Mouse (Mus musculus): Measurements from ENCODE around the gene Nrde2.

Nrde2 gene

DNA sequence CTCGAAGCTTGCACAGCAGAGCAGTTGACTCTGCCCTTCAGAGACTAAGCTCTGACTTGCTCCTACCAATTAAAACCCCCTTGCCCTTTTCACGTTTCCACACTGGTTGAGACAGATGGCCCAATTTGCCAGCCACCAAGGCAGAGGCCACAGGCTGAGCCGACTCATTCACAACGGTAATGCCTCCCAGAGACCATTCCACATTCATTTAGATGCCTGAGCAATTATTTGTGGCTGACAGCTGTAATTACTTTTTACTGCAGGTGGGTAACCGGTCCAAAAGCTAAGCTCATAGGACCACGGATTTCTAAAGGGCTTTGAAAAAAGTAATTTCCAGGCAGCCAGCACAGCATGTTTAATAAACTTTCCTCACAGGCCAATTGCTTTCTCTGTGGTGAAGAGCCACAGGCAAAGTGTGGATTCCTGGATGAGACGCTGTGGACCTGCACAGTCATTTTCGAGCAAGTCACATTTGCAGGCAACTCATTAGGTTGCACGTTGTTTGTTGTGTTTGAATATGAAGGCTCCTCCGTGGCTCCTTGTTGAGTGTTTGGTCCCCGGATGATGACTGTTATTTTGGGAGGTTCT is 17.1 kb upstream of the Nrde2 start:
- DNase-seq, result no peak

DNA sequence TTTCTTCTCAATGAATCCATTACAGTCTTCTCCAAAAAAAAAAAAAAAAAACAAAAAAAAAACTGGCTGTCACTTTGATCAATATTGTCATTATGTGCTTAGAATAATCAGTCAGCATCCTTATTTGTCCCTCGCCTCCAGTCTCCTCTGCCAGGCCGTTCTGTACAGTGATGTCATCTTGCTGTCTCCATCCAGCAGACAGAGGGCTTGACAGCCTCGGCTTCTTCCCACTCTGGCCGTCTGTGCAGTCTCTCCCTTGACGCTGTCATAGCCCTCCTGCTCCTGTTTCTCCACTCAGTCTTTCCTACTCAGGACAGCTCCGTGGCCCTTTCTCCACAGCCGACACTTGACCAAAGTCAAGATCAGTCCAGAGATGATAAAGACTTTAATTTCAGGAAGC is 13.0 kb upstream of the Nrde2 start:
- DNase-seq, result no peak

DNA sequence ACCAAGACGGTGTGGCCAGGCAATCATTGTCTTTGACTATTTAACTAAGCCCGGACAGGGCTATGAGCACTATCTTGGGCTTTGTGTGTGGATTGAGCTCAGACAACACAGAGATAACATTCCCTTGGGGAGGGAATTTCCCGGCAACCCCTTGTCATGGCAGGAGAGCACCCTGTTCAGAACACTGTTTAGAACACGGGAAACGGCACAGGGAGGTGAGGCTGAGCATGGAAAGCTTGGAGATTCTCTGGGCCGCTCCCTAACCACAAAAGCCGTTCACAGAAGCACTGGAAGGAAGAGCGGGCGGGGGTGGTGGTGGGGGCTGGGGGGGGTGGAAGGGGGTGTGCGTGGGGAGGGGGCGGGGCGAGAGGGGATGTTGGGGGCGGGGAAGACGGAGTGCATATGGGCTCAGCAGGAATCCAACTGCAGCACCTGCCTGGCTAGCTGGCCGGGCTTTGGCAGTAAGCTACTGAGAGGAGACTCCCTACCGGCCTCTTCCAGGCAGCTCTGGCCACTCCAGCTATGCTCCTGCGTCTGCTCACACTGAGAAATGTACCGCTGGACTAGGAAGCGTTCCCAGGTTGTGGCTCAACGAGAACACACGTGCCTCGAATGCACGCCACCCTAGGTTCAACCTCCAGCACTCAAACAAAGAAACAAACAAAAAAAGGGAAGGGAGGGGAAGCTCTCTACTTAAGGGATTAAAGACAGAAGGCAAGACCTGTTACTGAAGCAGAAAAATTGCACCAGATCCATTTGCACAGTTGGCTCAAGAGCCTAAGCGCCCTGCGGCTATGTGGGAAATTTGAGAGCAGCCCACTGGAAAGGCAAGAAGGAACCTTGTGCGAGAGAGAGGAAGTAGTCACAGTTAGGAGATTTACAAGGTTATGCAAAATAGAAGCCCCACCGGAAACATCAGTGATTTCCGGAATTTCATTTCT is 8.7 kb upstream of the Nrde2 start:
- peak; percentile 89 for DNase-seq

DNA sequence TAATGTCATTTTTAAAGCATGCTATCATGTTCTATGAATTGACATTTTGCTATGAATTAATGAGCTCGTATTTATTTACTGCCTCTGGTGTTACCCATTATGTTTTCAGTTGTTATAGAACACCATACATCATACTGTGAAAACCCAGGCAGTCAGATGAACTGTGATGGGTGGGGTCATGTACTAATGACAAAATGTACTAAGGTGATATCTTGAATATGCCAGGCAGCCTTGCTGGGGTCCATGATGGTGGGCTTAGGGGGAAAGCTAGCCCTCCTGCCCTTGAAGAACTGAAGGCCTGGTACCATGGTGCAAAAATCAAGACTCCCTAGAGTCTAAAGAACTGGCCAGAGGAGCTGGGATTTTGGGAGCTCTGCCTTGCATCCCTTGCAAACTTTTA is 8.0 kb upstream of the Nrde2 start:
- no peak for DNase-seq

DNA sequence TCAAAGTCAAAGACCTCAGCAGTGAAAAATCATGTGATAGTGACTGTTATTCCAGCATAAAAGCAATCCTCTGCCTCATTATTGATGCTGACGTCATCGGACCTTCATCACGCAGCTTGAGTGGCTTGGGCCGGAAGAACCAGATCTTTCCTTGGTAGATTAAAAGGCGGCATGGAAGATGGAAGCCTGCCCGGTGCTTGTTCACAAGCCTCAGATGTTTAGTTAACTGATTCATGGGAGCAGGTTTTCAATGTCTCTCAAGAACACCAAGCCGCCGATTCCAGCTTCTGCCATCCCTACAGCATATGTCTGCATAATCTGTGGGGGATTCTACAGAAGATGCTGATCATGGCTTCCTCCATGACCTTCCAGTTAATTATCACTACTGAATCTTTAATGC is 7.5 kb upstream of the Nrde2 start:
- no peak for DNase-seq

DNA sequence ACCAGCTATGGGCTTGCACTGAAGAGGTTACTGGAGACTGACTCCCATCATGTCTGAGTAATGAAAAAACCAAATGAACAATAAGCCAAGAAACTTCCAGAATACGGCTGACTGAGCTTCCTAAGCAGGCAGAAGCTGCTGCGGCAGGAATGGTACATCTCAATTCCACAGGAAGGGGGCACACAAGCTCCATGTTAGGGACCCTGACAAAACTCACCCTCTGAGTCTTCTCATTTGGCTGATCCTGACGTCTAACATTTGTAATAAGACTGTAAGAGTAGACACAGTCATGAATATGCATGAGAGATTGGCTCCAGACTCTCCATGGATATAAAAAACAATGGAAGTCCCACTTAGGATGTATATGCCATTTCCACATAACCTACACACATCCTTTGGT is 6.7 kb upstream of the Nrde2 start:
- DNase-seq, result peak; percentile 64

DNA sequence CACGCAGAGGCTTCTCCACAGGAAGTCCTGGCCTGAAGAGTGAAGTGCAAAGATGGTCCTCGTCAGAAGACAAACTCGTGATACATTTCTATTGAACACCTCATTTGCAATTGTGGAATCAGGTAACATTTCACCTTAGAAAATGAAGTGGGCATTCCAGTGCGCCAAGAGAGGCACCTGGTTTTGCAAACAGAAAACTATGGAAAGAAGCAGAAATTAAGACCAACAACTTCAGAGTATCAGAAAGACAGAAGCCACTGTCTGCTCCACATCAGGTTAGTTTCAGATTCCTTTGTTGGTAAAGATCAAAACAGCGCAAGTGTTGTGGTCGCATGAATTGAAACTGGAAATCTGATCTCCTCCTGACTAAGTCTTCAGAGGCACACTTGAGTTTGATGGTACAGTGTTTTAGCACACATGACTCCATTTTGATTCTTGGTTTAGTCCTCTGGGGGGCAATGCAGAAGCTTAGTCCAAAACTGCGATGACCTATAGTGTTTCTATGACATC is 5.6 kb upstream of the Nrde2 start:
- DNase-seq, result no peak

DNA sequence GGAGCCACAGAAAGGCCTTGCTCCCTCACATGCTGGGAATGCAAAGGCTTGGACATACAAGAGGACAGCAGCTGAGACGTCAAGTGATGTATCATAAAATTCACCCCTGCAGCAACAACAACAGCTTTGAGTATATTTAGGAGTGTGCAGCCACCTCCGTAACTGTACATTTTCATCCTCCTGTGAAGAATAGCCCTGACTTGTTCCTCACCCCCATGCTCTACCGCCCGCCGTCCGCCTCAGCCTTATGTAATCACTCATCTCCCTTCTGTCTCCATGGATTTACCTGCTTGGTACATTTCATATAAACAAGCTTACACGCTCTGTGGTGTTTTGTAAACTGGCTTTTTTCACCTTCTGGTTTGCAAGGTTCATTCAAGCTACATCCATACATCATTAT is 7.0 kb downstream of the Nrde2 start:
- no peak for DNase-seq

DNA sequence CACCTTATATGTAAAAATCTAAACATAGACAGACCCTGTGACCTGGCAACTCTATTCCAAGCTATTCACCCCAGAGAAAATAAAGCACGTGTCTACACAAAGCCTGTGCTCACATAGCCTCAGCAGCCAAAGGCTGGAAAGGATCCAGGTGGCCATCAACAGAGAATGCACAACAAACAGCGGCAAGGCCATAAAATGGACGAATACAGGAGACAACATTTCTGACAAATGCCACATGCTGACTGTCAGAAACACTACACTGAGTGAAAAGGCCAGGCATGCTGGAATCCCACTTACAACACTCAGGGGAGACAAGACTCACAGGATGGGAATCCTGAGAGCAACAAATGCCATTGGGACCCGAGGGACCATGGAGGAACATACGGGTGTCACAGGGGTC is 15.2 kb downstream of the Nrde2 start:
- DNase-seq, result no peak

DNA sequence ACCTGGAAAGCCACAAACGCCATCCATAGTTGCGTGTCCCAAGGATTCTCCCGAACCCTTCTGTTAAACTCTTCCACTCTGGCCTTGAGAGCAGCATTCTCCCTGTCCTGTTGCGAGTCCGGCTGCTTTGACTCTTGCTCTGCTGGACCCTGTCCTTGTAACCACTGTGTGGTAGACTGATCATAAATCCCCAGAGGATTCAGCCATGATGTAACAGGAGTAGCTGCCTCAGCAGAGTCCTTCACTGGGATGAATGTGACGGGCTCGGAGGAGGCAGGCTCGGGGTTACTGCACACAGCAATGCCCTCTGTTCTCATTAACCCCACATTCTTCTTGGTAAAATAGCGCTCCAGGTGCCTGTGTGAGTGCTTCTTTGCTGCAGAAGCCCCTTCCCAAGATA is 15.7 kb downstream of the Nrde2 start:
- no peak for DNase-seq

DNA sequence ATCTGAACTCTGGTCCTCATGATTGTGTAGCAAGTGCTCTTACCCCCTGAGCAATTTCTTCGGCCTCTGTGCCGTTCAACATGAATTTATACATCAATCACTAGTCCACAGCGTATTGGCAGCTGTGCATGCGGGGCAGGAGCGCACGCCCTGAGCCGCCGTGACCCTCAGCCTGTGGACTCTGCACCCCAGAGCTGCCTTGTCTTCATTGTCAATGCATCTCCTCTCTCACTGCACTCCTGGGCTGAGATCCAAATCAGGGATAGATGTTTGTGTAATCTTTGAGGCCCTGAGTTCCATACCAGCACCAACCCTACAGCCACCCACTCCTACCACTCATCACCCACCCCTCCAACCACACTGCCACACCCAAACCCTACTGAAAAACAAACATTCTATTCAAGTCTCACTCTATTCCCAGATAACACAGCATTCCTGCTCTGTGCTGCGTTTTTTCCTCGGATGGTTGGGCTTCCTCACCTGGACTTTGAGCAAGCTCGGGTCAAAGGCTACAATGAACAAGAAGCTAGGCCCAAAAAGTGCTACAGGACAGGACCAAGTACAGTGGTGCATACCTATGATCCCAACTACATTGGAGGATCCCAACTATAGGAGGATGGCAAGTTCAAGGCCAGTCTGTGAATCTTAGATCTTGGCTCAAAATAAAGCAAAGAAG is 16.5 kb downstream of the Nrde2 start:
- no peak for DNase-seq

DNA sequence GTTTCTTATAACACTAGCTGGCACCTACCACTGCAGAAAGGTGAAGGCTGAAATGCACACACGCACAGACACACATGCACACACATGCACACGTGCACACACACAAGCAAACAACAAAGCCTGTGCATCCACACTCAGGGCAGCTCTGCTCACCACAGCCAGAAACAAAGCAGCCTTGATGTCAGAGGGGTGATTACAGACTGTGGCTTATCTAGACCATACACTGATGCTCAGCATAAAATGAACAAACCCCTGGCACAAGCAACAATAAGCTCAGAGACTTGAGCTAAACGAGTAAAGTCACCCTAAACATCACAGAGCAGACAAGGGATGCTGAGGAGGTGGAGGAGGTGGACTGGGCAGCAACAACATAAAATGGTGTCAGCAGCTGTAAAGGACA is 24.3 kb downstream of the Nrde2 start:
- DNase-seq, result no peak

DNA sequence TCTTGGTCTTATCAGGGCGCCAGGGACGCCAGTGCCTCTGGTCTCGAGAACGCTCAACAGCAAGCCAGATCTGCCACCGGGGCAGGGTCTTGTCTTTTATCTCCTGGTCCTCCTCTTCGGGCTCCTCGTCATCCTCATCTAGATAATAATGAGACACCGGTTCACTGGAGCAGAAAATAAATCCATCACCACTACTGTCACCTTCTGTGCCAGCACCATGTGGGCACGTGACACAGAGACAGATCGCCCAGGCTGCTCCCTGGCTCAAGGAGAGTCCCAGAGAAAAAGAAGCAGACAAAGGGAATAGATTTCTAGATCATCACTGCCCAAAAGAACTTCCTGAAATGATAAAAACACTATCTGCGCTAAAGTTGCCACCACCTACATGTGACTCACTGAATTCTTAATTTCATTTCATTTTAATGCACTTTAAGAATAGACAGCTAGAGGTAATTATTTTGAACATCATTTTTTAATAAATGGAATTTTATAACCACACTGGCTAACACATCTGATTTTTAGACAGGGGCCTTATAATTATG is 25.0 kb downstream of the Nrde2 start:
- no peak for DNase-seq

DNA sequence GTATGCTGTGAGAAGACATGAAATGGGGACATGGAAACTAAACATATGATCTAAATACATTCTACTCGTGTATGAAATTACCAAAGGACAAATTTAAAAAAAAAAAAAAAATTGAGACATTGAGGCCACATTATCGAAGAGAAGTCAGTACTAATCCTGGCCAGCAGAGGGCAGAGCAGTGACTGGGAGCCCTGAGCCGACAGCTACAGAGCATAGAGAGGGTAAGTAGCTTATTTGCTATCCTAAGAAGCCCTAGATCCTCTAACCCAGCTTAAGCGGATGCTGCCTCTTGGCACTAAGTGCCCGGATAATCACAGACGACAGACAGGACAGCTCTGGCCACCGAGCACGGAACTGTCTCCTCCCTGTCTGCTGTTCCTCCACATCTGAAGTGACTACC is 27.8 kb downstream of the Nrde2 start:
- DNase-seq, result peak; percentile 70

DNA sequence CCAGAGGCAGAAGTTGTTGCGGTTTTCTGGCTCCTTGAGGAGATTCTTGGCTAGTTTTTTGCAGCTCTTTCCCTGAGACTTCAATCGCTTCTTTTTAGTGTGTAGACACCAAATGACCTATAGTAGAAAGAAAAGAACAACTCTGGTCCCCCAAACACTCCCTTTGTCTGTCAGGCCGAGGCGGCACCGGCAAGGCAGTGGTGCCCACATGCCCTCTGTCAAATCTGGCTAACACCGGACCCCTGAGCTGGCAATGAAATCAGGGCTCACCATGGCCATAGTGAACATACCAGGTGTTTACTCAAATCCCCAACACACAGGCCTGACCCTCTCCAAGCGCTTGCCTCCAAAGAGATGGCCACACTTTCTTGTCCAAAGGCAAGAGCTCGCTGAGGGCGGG is 28.3 kb downstream of the Nrde2 start:
- DNase-seq, result no peak

DNA sequence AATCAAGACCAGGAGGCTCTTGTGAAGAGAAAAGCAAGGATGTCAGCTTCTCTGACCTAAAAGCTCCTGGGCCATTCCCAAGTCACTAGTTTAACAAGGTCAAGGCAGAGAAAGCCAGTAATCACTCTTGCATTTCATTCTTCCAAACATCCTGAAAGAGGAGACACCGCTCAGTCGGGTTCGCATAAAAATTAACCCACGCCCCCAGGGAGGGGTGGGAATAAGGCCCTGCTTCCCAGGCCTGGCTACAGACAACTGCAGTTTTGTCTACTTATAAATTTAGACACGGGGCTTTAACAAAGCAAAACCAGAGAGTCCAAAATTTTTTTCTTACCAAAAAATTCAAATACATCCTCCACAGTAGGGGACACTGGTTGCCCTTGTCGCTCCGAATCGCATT is 30.5 kb downstream of the Nrde2 start:
- no peak for DNase-seq

DNA sequence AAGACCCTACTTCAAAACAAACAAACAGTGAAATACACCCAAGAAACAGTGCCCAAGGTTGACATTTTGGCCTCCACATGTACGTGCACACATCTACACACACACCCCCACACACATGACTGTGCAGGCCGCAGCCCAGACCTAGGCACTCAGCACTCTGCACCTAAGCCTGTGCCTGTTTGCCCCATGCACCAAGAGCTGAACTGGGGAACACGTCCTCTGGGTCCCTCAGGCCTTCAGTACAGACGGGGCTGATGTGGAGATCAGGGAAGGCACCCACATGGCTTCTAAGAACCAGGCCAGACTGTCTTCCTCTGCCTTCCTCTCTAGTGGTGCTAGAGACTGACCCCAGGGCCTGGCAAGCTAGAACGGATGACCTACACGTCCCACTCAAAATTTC is 30.9 kb downstream of the Nrde2 start:
- no peak for DNase-seq

DNA sequence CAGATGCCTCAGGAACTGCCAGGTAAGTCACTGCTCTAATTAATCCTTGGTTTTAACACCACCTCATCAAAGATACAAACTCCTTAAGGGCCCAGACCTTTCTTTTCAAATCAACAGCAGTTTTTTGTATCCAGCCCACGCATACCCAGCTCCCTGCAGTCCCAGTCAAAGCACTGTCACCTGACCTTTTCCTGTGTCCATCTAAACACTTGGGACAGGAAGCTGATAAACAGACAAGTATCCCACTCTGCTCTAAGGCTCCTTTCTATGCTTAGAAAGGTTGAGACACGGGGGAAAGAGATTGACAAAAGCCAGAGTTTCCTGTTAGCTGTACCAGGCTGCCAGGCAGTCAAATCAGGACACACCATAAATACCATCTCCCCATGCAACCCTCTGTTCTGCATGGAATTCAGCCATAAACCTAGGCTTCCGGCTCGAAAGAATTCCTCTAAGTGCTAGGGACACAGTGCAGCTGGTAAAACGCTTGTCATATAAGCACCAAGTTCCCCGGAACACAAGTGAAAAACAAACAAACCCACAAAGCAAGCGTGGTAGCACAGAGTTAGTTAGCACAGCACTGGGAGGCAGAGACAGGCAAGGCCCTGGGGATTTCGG is 31.5 kb downstream of the Nrde2 start:
- DNase-seq, result no peak

DNA sequence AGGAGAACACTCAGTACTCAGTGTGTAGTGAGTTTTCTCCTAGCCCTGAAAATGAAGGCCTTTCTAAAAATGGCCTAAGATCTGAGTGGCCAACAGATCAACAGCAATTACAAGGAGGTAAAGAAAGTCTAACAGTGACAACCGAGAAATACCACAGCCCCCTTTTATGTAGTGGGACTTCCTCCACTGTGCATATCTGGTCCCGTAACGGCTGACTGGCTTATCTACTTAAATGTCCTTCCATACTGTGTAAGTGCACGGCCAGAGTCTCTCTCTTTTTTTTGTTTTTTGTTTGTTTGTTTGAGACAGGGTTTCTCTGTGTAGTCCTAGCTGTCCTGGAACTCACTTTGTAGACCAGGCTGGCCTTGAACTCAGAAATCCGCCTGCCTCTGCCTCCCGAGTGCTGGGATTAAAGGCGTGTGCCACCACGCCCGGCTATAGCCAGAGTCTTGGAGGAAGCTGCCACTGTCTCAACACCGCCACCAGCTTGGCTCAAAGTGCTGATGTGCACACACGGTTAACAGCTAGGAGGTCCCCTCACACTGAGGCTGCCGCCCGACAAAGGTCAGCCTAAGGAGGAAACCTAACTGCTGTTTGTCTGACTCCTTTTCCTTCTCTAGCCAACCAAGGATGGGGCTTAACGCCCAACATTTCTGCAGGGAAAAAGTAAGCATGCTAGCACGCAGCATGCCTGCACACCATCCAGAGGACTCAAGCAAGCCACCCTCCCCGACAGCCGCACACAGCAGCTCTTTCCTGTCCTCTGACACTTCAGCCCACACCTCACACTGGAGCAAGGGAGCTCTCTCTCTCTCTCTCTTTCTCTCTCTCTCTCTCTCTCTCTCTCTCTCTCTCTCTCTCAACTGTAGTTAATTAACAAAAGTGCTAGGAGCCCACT is 32.2 kb downstream of the Nrde2 start:
- no peak for DNase-seq

DNA sequence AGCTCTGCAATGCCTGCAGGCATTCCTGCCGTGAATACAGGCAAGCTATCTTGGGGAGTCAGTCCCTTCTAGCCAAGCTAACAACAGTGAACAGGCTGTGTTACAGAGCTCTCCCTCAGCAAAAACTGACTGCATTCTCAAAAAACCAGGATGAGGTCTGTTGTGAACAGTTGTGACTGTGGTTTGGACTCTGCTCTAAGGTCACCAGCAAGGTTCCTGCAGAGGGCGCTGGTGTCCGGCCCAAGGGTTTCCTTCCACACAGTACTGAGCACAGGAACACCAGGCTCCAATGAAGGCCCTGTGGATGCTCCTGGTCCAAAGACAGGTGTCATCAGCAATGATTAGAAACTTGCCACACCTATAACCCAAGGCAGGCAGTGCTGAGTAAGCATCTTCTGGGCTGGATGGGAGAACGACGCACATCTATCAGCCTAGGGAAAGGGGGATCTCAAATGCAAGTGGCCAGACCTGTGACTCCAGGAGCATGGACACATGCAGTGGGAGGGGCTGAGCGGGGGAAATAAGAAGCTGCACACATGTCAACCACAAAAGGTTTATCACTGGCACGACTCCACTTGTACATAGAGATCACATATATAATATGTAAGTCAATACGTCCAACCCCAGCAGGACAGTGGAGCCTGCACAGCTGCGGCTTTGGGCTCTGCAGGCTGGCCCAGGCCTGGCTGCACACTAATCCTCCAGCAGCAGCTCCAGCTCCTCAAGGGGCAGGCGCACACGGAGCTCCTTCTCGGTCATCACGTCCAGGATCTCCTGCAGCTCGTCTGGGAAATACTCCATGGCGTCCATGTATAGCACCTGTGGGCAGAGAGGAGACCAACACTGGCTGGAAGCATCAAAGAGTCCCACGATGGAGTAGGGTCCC is 34.3 kb downstream of the Nrde2 start:
- DNase-seq, result peak; percentile 27

DNA sequence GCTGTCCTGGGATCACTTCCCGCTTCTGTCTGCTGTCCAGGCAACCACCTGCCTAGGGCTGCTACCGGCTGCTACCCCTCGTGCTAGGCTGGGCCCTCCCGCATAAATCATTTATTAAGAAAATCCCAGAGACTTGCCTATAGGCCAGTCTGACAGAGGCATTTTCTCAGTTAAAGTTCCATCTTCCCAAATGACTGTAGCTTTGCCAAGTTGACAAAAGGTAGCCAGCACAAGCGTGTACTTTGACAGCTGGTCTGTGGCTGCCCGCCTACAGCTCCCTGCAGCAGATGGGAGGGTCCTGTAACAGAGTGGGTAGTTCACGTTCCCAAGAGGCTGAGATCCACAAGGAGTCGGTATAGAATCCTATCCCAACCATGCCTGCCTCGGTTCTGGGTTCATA is 36.0 kb downstream of the Nrde2 start:
- peak; percentile 50 for DNase-seq

All from cerebellum, adult 9-11 months (tissue).